Mouse (Mus musculus): ENCODE results near the gene Kdm5a. TPM values are rescaled to one million over a fixed set of nuclear protein-coding genes. Genes with fewer than 3 reads are reported as not detected.

The Kdm5a gene
- polyA plus RNA-seq, 1 experiment: 4.6 TPM

DNA sequence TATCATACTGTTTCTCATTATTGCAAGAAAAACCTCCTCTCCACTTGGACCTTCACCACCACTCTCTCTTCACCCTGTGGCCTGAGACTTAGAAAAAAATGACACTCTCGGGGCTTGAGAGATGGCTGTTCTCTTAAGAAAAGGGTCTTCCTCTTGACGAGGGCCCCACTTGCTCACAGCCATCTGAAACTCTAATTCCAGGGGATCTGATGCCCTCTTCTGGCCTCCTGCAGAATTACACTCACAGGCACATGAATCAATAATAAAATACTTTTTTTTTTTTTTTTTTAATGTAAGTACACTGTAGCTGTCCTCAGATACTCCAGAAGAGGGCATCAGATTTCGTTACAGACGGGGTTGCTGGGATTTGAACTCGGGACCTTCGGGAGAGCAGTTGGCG lies 93.2 kb downstream of the Kdm5a start:
- H3K4me1 ChIP-seq: peaks cover 42% of the 10 kb centered on the region
- TF ChIP-seq FLI1 (IDR thresholded peaks at IDR 0.05; ENCODE audit: low read length) (no peak), GATA1 (IDR thresholded peaks at IDR 0.05; ENCODE audit: borderline replicate concordance, low read length) (no peak)

DNA sequence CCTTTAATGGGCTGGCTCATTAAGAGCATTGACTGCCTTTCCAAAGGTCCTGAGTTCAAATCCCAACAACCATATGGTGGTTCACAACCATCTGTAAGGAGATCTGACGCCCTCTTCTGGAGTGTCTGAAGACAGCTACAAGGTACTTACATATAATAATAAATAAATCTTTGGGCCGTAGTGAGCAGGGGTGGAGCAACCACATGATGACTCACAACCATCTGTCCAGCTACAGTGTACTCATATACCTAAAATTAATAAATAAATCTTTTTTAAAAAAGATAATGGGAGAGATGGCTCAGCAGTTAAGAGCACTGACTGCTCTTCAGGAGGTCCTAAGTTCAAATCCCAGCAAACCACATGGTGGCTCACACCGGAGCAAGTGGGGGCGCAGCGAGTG lies 93.8 kb downstream of the Kdm5a start:
- peaks cover 37% of the 10 kb centered on the region for H3K4me1 ChIP-seq
- H3K4me3 ChIP-seq (replicated peaks): no peak overlapping the region
- H3K27me3 ChIP-seq (replicated peaks): peaks cover 3% of the 10 kb centered on the region
- TF ChIP-seq FLI1 (IDR thresholded peaks at IDR 0.05; ENCODE audit: low read length): no peak
- H3K36me3 ChIP-seq (replicated peaks; ENCODE audit: low read length): no peaks in the 10 kb centered on the region
- no peaks in the 10 kb centered on the region for H3K9me3 ChIP-seq

More for the DNA sequence above, 93.2 kb downstream of the Kdm5a start:
- H3K4me3 ChIP-seq (replicated peaks): no peak overlapping the region
- no peaks in the 10 kb centered on the region for H3K36me3 ChIP-seq (replicated peaks; ENCODE audit: low read length)
- H3K27me3 ChIP-seq (replicated peaks): peaks cover 3% of the 10 kb centered on the region
- no peaks in the 10 kb centered on the region for H3K9me3 ChIP-seq

DNA sequence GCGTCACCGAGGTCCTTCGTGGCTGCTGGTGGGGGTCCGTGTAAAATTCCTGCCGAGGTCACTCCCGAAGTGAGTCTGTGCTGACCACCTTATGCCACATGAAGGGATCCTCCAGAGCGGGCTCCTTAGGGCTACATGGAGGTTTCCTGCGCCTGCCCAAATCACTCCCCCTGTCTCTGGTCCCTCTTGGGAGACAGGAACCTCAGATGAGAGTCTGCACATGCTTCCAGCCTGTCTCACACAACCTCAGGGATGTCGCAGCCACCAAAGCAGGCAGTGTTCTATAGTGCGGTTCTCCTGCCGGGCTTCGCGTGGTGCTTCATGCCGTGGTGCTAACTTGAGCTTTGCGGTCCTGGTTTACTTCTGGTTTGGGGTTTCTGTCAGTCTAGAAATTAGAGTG lies 97.3 kb downstream of the Kdm5a start:
- no peaks in the 10 kb centered on the region for H3K9me3 ChIP-seq

DNA sequence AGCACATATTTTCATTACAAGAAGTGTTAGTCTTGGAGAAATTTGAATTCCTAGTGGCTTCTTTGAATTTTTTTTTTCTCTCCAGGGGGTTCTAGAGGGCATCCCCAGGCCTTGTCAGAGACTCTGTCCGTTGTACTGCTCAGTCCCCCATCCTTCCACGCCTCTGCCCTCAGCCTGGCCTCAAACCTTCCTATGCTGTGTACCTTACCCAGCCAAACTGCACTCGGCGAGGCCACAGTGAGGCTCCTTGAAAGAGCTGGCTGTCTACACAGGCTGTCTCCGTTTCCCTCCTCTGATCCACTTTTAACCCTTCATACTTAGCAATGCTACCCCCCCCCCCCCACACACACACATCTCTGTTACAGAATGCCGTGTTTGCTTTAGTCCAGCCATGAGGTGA lies 98.3 kb downstream of the Kdm5a start:
- H3K9me3 ChIP-seq: no peaks in the 10 kb centered on the region

More for the DNA sequence above, 97.3 kb downstream of the Kdm5a start:
- H3K4me3 ChIP-seq (replicated peaks): no peak overlapping the region
- no peaks in the 10 kb centered on the region for H3K36me3 ChIP-seq (replicated peaks; ENCODE audit: low read length)
- peaks cover 3% of the 10 kb centered on the region for H3K27me3 ChIP-seq (replicated peaks)
- TF ChIP-seq FLI1 (IDR thresholded peaks at IDR 0.05; ENCODE audit: low read length): no peak
- TF ChIP-seq GATA1 (IDR thresholded peaks at IDR 0.05; ENCODE audit: borderline replicate concordance, low read length): no peak
- H3K4me1 ChIP-seq: peaks cover 35% of the 10 kb centered on the region

DNA sequence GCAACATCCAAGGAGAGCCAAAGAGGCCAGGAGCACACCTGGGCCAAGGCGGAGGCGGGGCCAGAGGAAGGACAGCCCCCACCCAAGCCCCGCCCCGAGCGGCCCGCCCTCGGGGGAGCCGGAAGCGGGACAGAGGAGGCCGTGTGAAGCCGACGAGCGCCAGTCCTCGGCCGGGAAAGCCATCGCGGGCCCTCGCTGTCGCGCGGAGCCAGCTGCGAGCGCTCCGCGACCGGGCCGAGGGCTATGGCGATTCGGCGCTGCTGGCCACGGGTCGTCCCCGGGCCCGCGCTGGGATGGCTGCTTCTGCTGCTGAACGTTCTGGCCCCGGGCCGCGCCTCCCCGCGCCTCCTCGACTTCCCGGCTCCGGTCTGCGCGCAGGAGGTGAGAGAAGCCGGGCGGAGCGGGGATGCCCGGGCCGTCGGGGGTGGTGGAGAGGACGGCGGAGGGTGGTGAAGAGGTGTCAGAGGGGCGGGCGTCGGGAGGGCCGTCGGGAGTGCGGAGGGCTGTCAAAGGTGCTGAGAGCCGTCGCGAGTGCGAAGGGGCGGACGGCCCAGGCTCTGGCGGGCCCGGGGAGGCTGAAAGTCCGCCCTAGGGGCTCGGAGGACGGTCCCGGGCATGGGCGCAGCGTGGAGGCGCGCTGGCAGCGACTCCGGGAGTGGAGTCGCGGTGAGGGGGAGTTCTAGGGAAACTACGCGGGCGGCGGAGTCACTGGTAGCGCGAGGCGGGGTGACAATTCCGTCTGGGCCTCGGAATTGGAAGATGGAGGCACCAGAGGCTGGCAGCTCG lies 99.4 kb downstream of the Kdm5a start, which contains the start of gene Il17ra:
Gene Il17ra, plus strand, starts transcription at position 162 of the 786 bp plus-strand sequence.
- H3K4me1 ChIP-seq: peaks cover 56% of the 10 kb centered on the region
- peak within 1 kb of the TSS; percentile 96 for H3K4me3 ChIP-seq (replicated peaks)
- peaks cover 3% of the 10 kb centered on the region for H3K27me3 ChIP-seq (replicated peaks)

More for the DNA sequence above, 98.3 kb downstream of the Kdm5a start:
- H3K27me3 ChIP-seq (replicated peaks): peaks cover 3% of the 10 kb centered on the region
- peaks cover 46% of the 10 kb centered on the region for H3K4me1 ChIP-seq
- TF ChIP-seq GATA1 (IDR thresholded peaks at IDR 0.05; ENCODE audit: borderline replicate concordance, low read length) (no peak), FLI1 (IDR thresholded peaks at IDR 0.05; ENCODE audit: low read length) (no peak)
- H3K36me3 ChIP-seq (replicated peaks; ENCODE audit: low read length): no peaks in the 10 kb centered on the region
- H3K4me3 ChIP-seq (replicated peaks): peak overlapping the region; percentile 38

DNA sequence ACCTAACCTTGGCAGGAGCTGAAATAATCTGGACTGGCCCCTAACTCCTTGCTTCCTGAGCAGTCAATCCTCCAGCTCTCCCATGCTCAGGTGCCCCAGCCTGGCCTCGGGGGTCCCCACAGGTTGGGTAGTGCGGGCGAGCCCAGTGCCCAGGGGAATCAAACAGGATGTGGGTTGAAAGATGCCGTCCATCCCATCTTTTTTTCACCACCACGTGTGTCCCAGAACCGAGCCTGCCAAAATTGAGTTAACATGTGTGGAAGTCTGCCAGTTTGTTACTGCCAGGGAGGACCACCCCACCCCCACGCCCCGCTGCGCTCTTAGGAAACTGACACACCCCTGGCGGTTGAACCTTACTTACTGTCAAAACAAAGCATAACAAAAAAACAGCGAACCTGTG lies 100.0 kb downstream of the Kdm5a start:
- no peaks in the 10 kb centered on the region for H3K9me3 ChIP-seq
- TF ChIP-seq GATA1 (IDR thresholded peaks at IDR 0.05; ENCODE audit: borderline replicate concordance, low read length): no peak

More for the DNA sequence above, 99.4 kb downstream of the Kdm5a start, which contains the start of gene Il17ra:
- TF ChIP-seq GATA1 (IDR thresholded peaks at IDR 0.05; ENCODE audit: borderline replicate concordance, low read length) (no peak), FLI1 (IDR thresholded peaks at IDR 0.05; ENCODE audit: low read length) (no peak)
- Histone ChIP-seq H3K36me3 (replicated peaks; ENCODE audit: low read length) (peaks cover under 1% of the 10 kb centered on the region), H3K9me3 (no peaks in the 10 kb centered on the region)

DNA sequence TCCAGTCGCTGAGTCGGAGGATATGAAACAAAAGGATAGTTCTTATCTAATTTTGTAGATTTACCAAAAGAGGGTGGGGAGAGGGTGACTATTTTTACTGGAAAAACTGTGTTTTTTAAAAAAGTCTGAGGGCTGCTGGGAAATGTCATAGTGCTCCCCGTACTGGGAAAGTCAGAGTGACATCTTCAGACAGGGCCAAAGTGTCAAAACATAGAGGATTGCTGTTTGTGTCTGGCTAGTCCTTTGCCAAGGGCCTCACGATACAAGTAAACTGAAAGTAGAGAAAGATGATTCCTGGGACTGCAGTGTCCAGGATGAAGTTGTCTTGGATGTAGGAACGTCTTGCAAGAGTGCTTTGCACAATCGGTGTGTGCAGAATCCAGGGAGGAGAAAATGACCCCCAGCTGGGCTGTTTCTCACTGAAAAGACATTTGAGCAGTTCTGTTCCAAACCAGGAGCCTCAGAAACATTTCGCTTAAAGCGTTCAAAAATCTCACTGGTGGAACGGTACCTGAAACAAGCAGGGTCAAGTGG lies 100.5 kb downstream of the Kdm5a start:
- H3K4me3 ChIP-seq (replicated peaks): peak overlapping the region; percentile 96
- H3K9me3 ChIP-seq: no peaks in the 10 kb centered on the region
- H3K27me3 ChIP-seq (replicated peaks): peaks cover 3% of the 10 kb centered on the region
- peaks cover 64% of the 10 kb centered on the region for H3K4me1 ChIP-seq
- H3K36me3 ChIP-seq (replicated peaks; ENCODE audit: low read length): peaks cover 2% of the 10 kb centered on the region
- no peak for TF ChIP-seq GATA1 (IDR thresholded peaks at IDR 0.05; ENCODE audit: borderline replicate concordance, low read length)
- TF ChIP-seq FLI1 (IDR thresholded peaks at IDR 0.05; ENCODE audit: low read length): no peak

More for the DNA sequence above, 100.0 kb downstream of the Kdm5a start:
- H3K4me3 ChIP-seq (replicated peaks): peak overlapping the region; percentile 96
- H3K36me3 ChIP-seq (replicated peaks; ENCODE audit: low read length): peaks cover 2% of the 10 kb centered on the region
- peaks cover 60% of the 10 kb centered on the region for H3K4me1 ChIP-seq
- H3K27me3 ChIP-seq (replicated peaks): peaks cover 3% of the 10 kb centered on the region

DNA sequence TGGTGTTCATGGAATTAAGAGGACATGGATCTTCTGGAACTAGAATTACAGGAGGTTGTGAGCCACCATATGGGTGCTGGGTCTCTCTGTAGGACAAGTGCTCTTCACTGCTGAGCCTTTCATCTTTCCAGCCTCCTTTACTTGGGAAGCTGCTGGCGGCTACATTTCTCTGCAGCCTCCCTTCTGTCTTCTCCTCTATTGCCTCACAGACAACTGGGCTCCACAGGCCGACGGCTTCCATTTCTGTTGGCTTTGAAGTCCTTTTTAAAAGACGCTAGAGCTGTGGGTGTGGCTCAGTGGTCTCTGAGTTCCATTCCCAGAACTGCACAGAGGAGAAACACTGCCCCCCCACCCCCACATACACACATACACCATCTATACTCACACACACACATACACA lies 101.5 kb downstream of the Kdm5a start:
- H3K9me3 ChIP-seq: no peaks in the 10 kb centered on the region
- H3K4me1 ChIP-seq: peaks cover 73% of the 10 kb centered on the region
- peak overlapping the region; percentile 42 for H3K4me3 ChIP-seq (replicated peaks)

DNA sequence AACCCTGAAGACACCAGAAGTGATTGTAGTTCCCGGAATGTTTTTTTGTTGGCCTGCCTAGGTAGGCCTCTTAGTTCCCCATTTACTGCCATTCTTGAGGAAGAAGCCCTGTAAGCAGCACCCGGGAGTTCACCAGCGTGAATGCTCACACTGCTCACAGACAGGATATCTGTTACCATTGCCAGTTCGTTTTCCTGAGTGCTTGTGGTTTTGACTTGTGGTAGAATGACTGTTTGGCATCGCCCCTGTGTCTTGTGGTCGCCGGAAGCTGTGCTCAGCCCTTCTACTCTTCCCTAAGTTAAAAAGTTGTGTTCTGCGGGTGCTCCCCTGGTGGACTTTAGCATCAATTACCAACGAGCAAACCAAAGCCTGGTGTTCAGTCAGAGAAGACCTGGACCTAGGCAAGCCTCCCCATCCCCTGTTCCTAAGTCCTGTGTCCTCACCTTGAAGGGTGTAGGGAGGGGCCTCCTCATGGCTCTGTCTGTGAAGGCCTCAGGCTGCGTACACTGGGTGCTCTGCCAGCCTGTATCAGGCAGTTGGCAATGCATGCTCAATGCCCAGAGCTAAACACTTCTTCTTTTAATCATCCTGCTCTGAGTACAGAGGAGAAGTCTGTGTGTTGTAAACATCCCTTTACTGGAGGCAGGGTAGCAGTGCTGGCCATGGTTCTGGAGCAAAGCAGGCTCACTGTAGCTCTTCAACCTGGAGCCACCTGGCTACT lies 102.8 kb downstream of the Kdm5a start:
- peaks cover 82% of the 10 kb centered on the region for H3K4me1 ChIP-seq
- no peaks in the 10 kb centered on the region for H3K27me3 ChIP-seq (replicated peaks)
- H3K9me3 ChIP-seq: no peaks in the 10 kb centered on the region
- TF ChIP-seq FLI1 (IDR thresholded peaks at IDR 0.05; ENCODE audit: low read length) (0 out of 2 replicates have a peak, but pooled peaks have one; percentile 44), GATA1 (IDR thresholded peaks at IDR 0.05; ENCODE audit: borderline replicate concordance, low read length) (no peak)
- peak overlapping the region; percentile 86 for H3K4me3 ChIP-seq (replicated peaks)
- H3K36me3 ChIP-seq (replicated peaks; ENCODE audit: low read length): peaks cover 2% of the 10 kb centered on the region

More for the DNA sequence above, 101.5 kb downstream of the Kdm5a start:
- no peak for TF ChIP-seq FLI1 (IDR thresholded peaks at IDR 0.05; ENCODE audit: low read length)
- TF ChIP-seq GATA1 (IDR thresholded peaks at IDR 0.05; ENCODE audit: borderline replicate concordance, low read length): no peak
- Histone ChIP-seq H3K27me3 (replicated peaks) (peaks cover 3% of the 10 kb centered on the region), H3K36me3 (replicated peaks; ENCODE audit: low read length) (peaks cover 2% of the 10 kb centered on the region)

Data from megakaryocyte, embryonic 14.5 days (primary cell).